Mouse (Mus musculus) ES-E14 (cell line): ENCODE measurements around the gene Tldc1. TPM values are rescaled to one million over a fixed set of nuclear protein-coding genes. Genes with fewer than 3 reads are reported as not detected.

Experiments used
- DNase-seq: peaks from one replicate; pipeline ENCODE4 v3.0.0-alpha.2; 2013; ENCODE audit warnings: low read depth, low spot score
- H3K27ac ChIP-seq: 2 replicates; pipeline ENCODE4 v1.5.1; 2012; ENCODE audit warnings: low read depth, mild to moderate bottlenecking, low read length, moderate library complexity, mixed read lengths; ENCODE audit not compliant: poor library complexity, insufficient read depth, severe bottlenecking
- H3K36me3 ChIP-seq: 2 replicates; pipeline ENCODE4 v1.6.1; 2012; ENCODE audit warnings: mild to moderate bottlenecking, low read length, moderate library complexity, mixed read lengths; ENCODE audit not compliant: control insufficient read depth, poor library complexity, insufficient read depth, severe bottlenecking
- H3K4me1 ChIP-seq, 2 experiments: fragments of 150-350 bp in 1 of 2; sonication (generic) in 1 of 2; 2 replicates each; pipeline ENCODE4 v1.6.1; 2012; ENCODE audit warnings: low read length in 2 of 2, mild to moderate bottlenecking in 1 of 2, mixed read lengths in 1 of 2; ENCODE audit not compliant: control insufficient read depth in 2 of 2, insufficient read depth in 2 of 2, poor library complexity in 1 of 2
- H3K4me3 ChIP-seq, 2 experiments: fragments of 150-350 bp in 1 of 2; sonication (generic) in 1 of 2; 2 replicates each; pipeline ENCODE4 v1.5.1; 2012; ENCODE audit warnings: low read length in 2 of 2, low read depth in 1 of 2, mild to moderate bottlenecking in 1 of 2, mixed read lengths in 1 of 2; ENCODE audit not compliant: insufficient read depth in 1 of 2, poor library complexity in 1 of 2, severe bottlenecking in 1 of 2
- H3K9ac ChIP-seq: 2 replicates; pipeline ENCODE4 v1.6.1; 2012; ENCODE audit warnings: low read depth, mild to moderate bottlenecking, low read length, mixed read lengths; ENCODE audit not compliant: poor library complexity, insufficient read depth, severe bottlenecking
- H3K9me3 ChIP-seq: fragments of 150-350 bp; sonication (generic); 2 replicates; pipeline ENCODE4 v1.6.1; 2012; ENCODE audit warnings: low read depth, mild to moderate bottlenecking, low read length; ENCODE audit not compliant: control insufficient read depth, insufficient read depth
- CHD2 ChIP-seq: IDR thresholded peaks from 2 replicates; pipeline ENCODE4 v1.6.1; 2014; ENCODE audit warnings: mild to moderate bottlenecking, low read depth, low read length, inconsistent platforms
- HCFC1 ChIP-seq: IDR thresholded peaks from 2 replicates; pipeline ENCODE4 v1.6.1; 2012; ENCODE audit warnings: low read length, inconsistent platforms, borderline replicate concordance; ENCODE audit not compliant: insufficient read depth
- MAFK ChIP-seq: IDR thresholded peaks from 2 replicates; pipeline ENCODE4 v1.6.1; 2014; ENCODE audit warnings: mild to moderate bottlenecking, low read depth, low read length, inconsistent platforms; ENCODE audit not compliant: insufficient read depth
- ZC3H11A ChIP-seq: IDR thresholded peaks from 2 replicates; pipeline ENCODE4 v1.6.1; 2012; ENCODE audit warnings: low read depth, mild to moderate bottlenecking, inconsistent platforms, low read length, borderline replicate concordance
- ZNF384 ChIP-seq: IDR thresholded peaks from 2 replicates; pipeline ENCODE4 v1.6.1; 2012; ENCODE audit warnings: low read depth, low read length, inconsistent platforms
- in situ Hi-C, 2 experiments: fragments of 600-800 bp; cut with MboI; formaldehyde crosslinking; loops; one replicate each; pipeline ENCODE4 v1.15.1; 2025; ENCODE audit warnings: low sequenced_read_pairs in 2 of 2, inconsistent platforms in 1 of 2; ENCODE audit not compliant: unreplicated experiment in 2 of 2
- total RNA-seq: library from RNA; depleted of rRNA; stranded (reverse); fragments of 300-350 nt; gene quantifications from 2 replicates; pipeline ENCODE4 v1.2.3, GENCODE M21; 2012

Gene Tldc1
- total RNA-seq, 1 experiment, result 9.2 TPM

DNA sequence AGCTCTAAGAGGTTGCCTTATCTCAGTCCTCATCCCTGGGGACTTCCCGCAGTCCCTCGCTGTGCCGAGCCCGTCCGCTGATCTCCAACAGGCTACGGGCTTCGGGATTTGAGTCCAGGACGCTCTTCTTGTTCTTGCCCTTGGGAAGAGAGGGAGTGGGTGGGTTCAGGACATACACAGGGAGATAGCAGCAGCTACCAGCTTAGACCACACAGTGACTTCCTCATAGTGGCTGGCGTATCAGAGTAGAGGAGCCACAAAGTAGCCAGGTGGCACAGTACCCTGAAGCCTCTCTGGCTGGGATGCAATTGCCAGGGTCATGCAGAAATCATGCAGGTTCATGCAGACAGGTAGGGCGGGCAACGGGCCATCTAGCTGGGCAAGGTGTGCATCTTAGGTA, 16.5 kb downstream of the Tldc1 start:
- TF ChIP-seq MAFK (no peak), CHD2 (no peak), ZNF384 (no peak), ZC3H11A (no peak), HCFC1 (no peak)
- no peak overlapping the region for H3K9ac ChIP-seq
- H3K4me3 ChIP-seq, result no peak overlapping the region
- H3K9me3 ChIP-seq, result no peaks in the 10 kb centered on the region
- H3K36me3 ChIP-seq, result peaks cover 7% of the 10 kb centered on the region; the same call in 1 of the 2 replicates
- no peak overlapping the region for H3K27ac ChIP-seq
- DNase-seq, result no peak
- H3K4me1 ChIP-seq, result peaks cover 0 to 10% of the 10 kb centered on the region in 2 experiments; a peak in 1 of 4 replicates
- in situ Hi-C loops, result no loop called here

DNA sequence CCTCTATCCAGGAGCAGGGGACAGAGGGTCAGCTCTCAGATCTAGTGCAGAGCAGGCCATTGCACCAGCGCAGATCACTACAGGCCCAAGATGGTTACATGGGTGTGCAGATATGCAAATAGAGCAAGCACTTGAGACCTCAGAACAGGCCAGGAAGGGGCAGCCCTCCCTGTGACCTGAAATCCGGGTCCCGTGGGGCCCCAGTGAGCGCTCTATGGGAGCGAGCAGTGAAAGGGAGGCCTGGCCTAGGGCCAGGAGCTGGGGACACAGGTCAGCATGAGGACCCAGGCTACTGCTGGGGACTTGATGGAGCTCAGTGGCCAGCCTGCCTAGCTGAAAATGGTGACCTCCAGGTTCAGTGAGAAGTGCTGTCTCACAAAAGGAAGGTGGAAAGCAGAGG, 21.7 kb downstream of the Tldc1 start:
- in situ Hi-C loops, result no loop called here
- no peak overlapping the region for H3K9ac ChIP-seq
- DNase-seq, result no peak
- no peaks in the 10 kb centered on the region for H3K36me3 ChIP-seq
- H3K4me3 ChIP-seq, result no peak overlapping the region
- H3K9me3 ChIP-seq, result no peaks in the 10 kb centered on the region
- H3K27ac ChIP-seq, result no peak overlapping the region
- peaks cover 0 to 4% of the 10 kb centered on the region in 2 experiments; a peak in 1 of 4 replicates for H3K4me1 ChIP-seq
- TF ChIP-seq CHD2 (no peak), HCFC1 (no peak), ZC3H11A (no peak), ZNF384 (no peak), MAFK (no peak)

GRCm38 (mm10) chr8:119756147-119756461, 22.1 kb downstream of the Tldc1 start:
- H3K9me3 ChIP-seq, result no peaks in the 10 kb centered on the region
- peaks cover 0 to 4% of the 10 kb centered on the region in 2 experiments; a peak in 1 of 4 replicates for H3K4me1 ChIP-seq
- DNase-seq, result no peak
- H3K4me3 ChIP-seq, result peak overlapping the region in 1 of 2 experiments; percentile 65; a peak in 2 of 4 replicates
- in situ Hi-C loops, result no loop called here
- no peaks in the 10 kb centered on the region for H3K36me3 ChIP-seq
- no peak for TF ChIP-seq CHD2
- no peak for TF ChIP-seq ZNF384
- TF ChIP-seq ZC3H11A, result no peak
- no peak for TF ChIP-seq MAFK
- no peak for TF ChIP-seq HCFC1
- H3K9ac ChIP-seq, result no peak overlapping the region
- no peak overlapping the region for H3K27ac ChIP-seq

- Histone ChIP-seq H3K9me3 (no peaks in the 10 kb centered on the region), H3K4me1 (peaks cover 0 to 4% of the 10 kb centered on the region in 2 experiments; a peak in 1 of 4 replicates), H3K27ac (no peak overlapping the region), H3K36me3 (no peaks in the 10 kb centered on the region), H3K9ac (no peak overlapping the region; the same call in 1 of the 2 replicates), H3K4me3 (peak overlapping the region; percentile 58 to 65)
- no peak for DNase-seq
- TF ChIP-seq ZC3H11A (no peak), HCFC1 (no peak), MAFK (no peak), ZNF384 (no peak), CHD2 (no peak)
- in situ Hi-C loops, result no loop called here
These were observed 22.7 kb downstream of the Tldc1 start for GRCm38 (mm10) chr8:119755238-119756146.
